Mouse (Mus musculus): ENCODE measurements around the gene Wbp11.
"Not testable (repeated sequence)": the region's sequence is repeated elsewhere in the genome, so short reads cannot be mapped to it uniquely, and the experiment has no call there.

Gene Wbp11

DNA sequence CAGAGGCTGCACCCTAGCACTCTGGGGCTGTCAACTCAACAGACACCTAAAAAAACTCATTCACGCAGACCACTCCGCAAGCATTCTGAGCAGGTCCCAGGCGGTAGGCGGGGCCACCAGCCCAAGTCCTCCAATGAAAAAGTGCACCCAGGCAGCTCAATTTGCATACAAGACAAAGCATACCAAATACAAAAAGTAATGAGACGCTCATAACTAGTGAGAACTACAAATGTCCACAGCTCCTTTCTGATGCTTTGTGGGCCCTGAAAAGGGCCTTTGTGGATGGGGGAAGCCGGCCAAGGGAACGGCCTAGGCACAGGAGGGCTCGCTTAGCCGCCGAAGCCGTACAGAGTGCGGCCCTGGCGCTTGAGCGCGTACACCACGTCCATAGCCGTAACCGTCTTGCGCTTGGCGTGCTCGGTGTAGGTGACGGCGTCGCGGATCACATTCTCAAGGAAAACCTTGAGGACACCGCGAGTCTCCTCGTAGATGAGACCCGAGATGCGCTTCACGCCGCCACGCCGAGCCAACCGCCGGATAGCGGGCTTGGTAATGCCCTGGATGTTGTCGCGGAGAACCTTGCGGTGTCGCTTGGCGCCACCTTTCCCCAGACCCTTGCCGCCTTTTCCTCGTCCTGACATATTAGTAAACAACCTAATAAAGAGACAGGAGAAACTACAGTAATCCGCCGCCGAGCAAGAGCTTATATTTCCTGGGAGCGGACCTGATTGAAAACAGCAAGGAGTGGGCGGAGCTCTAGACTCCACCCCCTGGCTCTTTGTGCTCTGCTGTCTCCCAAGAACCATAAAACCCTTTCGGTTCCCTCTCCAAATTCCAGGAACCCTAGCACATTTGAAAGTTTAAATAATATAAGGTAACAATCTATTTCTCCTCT lies 24.0 kb downstream of the Wbp11 start, which contains the start of gene Hist4h4:
Gene Hist4h4, minus strand, starts transcription at position 677 of the 895 bp plus-strand sequence.
- in situ Hi-C loops (cut with MboI, MseI), result no loop called here

DNA sequence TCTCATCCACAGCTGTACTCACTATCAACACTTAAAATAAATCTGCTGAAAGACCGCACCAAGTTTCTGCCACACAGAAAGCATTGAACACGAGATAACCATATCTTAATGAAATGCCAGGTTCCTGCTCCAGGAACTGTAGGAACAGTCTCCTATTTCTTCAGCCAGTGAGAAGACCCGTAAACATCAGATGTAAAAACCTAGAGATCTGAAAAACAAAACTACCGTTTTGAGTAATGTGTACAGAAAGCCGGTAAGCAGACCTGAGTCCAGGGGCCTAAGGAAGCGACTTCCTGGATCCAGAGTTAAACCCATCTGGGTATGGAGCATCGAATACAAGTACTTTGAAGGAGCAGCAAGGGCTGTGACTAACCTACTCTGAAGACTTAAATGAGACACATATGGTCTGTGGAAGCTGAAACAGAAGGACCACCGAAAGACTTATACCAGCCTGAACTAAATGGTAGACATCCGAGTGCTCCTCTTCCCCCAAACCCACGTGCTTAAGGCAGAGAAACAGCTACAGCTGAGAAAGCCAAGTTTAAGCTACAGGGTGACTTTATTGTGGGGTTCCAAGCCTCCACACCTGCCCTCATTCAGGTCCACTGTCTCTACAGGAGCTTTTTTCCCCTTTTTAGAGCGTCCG lies 24.8 kb downstream of the Wbp11 start:
- in situ Hi-C loops (cut with MboI, MseI), result no loop called here

GRCm38 (mm10) chr6:136801274-136801673 lies 26.8 kb downstream of the Wbp11 start:
- in situ Hi-C loops (cut with MboI, MseI), result no loop called here

GRCm38 (mm10) chr6:136800710-136801109 lies 27.3 kb downstream of the Wbp11 start:
- in situ Hi-C loops (cut with MboI, MseI), result no loop called here

GRCm38 (mm10) chr6:136797874-136798693 lies 29.9 kb downstream of the Wbp11 start:
- in situ Hi-C loops (cut with MboI, MseI), result not testable (repeated sequence)

DNA sequence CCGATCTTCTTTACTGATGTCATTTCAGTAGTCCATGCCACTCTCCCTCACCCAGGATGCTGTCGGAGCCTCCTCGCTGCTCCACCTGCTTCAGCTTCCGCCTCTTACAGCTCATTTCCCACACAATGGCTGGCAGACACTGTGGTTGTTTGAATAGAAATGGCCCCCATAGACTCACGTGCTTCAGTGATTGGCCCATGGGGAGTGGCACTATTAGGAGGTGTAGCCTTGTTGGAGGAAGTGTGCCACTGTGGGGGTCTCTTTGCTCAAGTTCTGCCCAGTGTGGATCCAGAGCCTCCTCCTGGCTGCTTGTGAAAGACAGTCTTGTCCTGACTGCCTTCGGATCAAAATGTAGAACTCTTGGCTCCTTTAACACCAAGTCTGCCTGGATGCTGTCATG lies 32.2 kb downstream of the Wbp11 start:
- in situ Hi-C loops (cut with MboI, MseI), result no loop called here

DNA sequence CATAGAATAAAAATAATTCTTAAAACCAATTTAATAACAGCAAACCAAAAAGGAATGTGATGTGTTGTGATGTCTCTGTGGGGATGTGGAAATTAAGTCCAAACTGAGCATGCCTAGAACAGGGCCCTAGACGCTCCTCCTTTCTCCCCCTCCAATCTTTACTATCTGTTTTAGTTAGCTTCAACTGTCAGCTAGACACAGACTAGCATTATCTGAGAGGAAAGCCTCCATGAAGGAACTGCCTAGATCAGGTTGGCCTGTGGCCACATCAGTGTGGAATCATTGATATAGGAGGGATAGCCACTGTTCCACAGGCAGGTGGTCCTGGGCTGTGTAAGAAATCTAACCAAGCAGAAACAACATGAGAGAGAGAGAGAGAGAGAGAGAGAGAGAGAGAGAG lies 32.9 kb downstream of the Wbp11 start:
- in situ Hi-C loops (cut with MboI, MseI), result no loop called here

DNA sequence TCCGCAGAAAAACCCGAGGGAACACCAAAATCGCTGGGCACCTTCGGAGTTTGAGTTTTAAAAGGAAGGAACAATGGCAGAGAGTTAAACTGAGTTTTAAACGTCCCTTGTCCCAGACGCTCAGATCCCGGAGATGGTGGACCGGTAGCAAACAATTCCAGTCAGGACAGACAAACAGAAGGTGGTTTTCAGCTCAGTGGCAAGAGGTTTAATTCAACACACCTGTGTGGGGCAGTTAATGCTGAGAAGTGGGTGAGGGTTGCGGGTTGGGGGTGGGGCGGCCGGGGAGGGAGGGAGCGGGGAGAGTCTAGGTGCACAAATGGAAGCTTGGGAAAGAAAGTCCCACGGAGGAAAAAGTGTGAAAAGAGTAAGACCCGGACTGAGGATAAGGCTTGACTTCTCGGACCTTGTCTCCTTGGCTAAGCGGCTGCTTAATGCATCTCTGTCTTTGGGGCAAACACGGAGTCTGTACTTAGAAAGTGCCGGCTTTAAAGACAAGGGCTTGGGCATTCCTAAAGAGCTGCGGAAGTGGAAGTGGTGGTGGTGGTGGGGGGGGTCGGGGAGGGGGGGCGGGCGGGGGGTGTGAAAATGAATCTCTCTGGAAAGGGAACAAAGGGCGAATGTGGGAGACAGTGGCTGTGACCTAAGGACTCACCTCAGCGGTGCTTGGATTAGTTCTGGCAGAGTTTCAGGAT lies 34.1 kb downstream of the Wbp11 start:
- in situ Hi-C loops (cut with MboI, MseI), result no loop called here

GRCm38 (mm10) chr6:136792884-136793758 lies 34.9 kb downstream of the Wbp11 start:
- in situ Hi-C loops (cut with MboI, MseI), result no loop called here

DNA sequence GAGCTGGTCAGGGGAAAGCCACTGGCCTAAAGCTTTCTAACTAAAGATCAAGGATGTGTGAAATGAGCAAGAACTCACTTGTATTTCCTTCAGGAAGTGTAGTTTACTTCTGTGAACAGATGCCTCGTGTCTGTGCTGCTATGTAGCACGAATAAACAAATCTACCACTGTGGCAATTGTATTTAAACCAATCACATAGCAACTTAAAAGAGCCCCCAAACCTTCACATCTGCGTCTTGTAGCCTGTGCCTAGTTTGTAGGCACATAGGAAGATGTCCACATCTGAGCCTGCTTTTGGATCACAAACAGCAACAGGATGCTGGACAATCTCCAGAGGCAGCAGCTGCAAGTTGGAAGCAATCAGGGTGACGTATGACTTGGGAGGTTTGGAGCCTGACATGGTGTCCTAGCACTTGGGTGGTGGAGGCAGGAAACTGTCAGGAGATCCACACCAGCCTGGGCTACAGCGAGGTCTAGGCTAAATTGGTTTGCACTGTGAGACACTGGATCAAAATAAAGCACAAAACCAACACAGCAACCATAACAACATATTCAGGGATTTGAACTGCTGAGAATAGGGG lies 38.6 kb downstream of the Wbp11 start:
- in situ Hi-C loops (cut with MboI, MseI), result no loop called here

- in situ Hi-C loops (cut with MboI, MseI), result no loop called here
Observed at GRCm38 (mm10) chr6:136782761-136783160, 45.3 kb downstream of the Wbp11 start.

DNA sequence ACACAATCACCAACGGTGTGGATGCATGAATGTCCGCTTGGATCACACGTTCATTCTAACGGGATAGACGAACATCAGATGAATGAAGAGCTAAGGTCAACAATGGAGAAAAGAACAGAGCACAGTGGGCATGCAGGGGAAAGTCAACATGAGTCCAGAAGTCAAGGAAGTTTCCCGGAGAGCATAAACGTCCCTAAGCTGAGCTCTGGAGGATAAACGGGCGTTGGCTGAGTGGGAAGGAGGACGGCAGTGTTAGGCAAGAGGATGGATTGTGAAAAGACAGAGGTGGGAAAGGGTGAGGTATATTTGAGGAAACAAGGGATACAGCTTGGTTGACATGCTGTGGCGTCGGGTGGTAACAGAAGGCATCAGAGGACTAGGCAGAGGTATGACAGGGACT lies 45.9 kb downstream of the Wbp11 start:
- in situ Hi-C loops (cut with MboI, MseI), result no loop called here

- in situ Hi-C loops (cut with MboI, MseI), result no loop called here
Observed at GRCm38 (mm10) chr6:136781377-136781986, 46.6 kb downstream of the Wbp11 start, which contains the start of gene Gucy2c. TSS of gene Gucy2c (minus strand) at chr6:136781765.

DNA sequence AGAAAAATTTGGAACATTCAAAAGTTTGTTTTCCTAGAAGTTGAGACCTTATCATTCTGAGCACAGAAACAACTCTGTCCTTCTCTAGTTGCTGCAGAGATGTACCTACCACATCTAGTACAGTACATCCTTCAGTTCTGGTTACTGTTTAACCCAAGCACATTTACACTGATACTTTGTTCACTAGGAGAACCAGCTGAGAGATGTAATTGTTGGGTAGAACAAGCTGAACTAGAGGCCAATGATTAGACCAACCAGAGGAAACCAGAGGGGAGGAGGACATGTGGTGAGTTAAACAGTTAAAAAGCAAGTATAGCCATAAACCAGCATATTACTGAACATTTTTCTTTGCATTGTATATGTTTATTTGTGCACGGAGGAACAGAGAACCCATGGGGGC lies 51.6 kb downstream of the Wbp11 start:
- in situ Hi-C loops (cut with MboI, MseI), result no loop called here

GRCm38 (mm10) chr6:136769859-136770258 lies 58.2 kb downstream of the Wbp11 start:
- in situ Hi-C loops (cut with MboI, MseI), result no loop called here

- in situ Hi-C loops (cut with MboI, MseI), result no loop called here
Observed at GRCm38 (mm10) chr6:136769143-136769542, 58.9 kb downstream of the Wbp11 start.

DNA sequence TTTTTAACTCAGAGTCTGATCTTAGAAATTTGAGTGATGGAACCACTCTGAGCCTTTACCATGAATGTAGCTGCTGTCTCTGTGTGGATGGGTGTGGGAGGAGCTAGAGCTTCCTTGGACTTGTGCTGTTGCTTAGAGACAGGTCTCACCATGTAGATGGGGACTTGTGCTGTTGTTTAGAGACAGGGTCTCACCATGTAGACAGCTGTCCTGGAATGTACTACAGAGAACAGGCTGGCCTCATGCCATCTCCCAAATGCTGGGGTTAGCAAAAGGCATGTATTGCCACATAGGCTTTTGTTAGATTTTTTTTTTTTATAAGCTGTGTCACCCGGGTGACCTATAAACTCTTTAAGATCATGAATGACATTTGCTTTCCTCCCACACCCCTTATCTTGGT lies 64.1 kb downstream of the Wbp11 start:
- in situ Hi-C loops (cut with MboI, MseI), result no loop called here
